Mouse (Mus musculus) right cerebral cortex, postnatal 10 days (tissue): ENCODE results near the gene Sox11.
A peak's percentile ranks its signal among the peaks of the same experiment; 100 is the strongest.

Source experiments
- DNase-seq, 2 experiments: peaks; one replicate each; pipeline ENCODE4 v3.0.0; 2021; ENCODE audit warnings: low spot score in 2 of 2

Gene Sox11

DNA sequence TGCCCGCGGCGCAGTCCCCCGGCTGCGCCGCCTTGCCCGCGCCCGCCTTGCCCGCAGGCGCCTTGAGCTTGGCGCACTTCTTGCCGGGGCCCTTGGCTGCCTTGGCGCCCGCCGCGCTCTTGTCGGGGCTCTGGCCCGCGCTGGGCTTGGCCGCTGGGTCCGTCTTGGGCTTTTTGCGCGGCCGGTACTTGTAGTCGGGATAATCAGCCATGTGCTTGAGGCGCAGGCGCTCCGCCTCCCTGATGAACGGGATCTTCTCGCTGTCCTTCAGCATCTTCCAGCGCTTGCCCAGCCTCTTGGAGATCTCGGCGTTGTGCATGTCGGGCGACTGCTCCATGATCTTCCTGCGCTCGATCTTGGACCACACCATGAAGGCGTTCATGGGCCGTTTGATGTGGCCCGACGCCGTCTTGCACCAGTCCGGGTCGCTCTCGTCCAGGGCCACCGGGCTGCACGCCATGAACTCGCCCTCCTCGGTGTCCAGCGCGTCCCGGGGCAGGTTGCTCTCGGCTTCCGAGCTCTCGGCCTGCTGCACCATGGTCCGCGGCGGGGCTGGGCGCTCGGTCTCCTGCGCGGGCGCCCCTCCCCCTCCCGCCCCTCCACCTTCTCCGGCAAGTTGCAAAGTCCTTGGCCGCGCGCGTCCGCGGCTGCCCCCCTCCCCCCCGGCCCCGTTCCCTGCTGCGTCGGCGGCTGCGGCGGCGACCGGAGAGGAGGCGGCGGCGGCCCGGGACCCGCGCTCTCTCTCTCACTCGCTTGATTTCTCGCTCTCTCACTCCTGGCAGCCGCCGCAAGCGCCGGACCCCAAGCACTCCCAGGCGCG is at the start of gene Sox11:
TSS of gene Sox11 (minus strand) at position 704 of the 820 bp plus-strand sequence.
- DNase-seq, result no peak

DNA sequence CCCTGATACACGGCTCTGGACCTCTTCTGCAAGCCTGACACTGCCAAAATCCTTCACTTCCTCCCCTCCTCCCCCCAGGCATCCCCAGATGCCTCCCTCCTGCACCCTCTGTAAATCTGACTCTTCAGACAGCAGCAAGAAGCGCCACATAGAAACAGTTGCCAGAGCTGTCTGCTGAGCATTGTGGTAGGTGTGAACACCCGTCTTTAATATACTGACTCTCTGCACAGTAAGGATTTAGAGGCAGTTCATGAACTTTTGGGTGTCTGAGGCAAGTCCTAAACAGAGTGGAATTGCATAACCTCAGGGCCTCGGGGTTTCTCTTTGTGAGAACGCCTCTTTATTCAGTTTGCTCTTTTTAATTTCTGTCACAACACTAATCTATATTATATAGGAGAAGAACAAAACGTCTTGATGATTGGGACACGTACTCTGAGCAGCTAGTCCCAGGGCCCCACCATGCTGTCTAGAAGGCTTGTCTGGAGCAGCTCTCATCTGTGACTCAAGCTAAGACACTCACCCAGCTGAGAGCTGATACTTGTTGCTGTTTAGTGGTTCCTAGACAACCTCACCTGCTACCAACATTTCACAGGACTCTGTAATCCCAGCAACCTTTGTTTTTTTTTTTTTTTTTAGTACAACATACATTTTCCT is 49.4 kb upstream of the Sox11 start:
- DNase-seq, result no peak

DNA sequence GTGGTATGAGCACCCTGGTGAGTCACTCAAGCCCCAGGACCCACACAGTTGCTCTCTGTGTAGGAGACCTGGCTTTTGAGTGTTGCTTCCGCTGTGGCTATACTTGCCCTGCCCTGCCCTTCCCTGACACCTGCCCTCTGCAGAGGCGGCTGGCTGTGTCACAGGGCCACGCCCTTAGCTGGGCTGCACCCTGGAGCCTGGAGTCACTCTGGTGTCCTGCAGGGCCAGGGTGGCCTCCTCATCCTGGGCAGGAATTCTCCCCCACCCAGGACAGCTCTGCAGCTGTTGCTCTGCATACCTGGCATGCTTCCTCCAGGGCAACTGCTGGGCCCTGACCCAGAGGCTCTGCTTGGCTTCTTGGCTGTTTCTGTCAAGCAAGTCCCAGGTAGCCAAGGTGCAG is 48.1 kb upstream of the Sox11 start:
- no peak for DNase-seq

DNA sequence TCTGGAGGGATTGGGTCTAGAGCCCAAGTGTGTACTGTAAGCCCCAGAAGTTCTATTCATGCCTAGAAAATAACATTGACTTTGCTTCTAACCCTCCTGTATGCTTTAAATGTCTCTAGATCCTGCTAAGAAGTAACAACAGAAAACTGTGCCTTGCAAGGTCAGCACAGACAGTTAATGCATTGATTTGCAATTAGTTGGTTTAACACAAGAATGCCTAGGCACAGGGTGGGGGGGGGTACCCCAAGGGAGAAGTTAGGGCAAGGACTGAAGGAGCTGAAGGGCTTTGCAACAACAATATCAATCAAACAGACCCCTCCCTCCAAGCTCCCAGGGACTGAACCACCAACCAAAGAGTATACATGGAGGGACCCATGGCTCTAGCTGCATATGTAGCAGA is 47.1 kb upstream of the Sox11 start:
- no peak for DNase-seq

DNA sequence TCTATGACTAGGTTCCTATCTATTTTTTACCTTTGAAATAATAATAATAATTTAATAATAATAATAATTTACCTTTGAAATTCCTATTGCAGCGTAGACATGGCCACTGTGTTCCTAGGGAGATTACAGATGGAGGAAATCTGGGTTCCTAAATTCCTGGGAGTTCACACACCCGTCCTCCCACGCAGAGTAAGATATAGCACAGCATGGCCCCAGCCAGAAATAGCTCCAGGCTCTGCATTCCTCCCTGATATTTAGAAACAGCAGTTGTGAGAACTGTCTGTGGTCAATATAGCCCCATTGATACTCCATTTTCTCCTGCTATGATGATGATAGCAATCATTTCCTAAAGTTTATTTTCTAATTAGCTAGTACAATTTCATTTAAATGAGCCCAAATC is 30.1 kb upstream of the Sox11 start:
- DNase-seq, result no peak

DNA sequence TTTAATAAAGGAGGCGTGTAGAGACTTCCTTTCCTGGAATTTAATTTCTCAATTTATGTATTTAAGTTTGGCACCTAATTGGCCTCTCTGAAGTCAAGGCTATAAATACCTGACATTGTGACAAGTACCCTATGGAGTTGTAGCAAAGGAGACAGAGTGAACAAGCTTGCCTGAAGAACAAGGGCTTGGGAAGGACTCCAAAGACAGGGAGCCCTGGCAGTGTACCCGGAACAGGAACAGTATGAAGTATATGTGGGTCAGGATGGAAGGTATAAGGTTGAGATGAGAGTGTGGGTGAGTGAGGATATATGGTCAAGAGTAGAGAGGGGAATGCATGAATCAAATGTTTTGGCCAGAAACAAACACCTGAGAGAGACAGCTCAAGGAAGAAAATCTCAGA is 28.4 kb upstream of the Sox11 start:
- DNase-seq, result no peak

DNA sequence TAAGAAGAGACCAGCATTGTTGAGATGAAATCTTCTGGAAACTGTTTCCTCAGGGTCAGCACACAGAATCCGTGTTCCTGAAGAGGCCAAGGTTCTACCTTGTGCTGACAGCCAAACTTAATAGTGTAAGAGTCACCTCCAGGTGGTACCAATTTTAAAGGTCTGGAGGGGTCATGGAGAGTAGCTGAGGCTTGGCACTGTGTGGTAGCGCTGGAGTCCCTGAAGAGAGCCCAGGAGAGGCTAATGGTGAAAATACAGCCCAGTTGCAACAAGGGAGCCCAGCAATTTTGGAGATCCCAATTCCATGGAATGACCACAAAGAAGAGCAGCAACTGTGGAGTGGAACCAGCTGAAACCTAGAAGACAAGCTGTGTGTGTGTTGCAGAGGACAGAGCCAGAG is 25.1 kb upstream of the Sox11 start:
- DNase-seq, result no peak

DNA sequence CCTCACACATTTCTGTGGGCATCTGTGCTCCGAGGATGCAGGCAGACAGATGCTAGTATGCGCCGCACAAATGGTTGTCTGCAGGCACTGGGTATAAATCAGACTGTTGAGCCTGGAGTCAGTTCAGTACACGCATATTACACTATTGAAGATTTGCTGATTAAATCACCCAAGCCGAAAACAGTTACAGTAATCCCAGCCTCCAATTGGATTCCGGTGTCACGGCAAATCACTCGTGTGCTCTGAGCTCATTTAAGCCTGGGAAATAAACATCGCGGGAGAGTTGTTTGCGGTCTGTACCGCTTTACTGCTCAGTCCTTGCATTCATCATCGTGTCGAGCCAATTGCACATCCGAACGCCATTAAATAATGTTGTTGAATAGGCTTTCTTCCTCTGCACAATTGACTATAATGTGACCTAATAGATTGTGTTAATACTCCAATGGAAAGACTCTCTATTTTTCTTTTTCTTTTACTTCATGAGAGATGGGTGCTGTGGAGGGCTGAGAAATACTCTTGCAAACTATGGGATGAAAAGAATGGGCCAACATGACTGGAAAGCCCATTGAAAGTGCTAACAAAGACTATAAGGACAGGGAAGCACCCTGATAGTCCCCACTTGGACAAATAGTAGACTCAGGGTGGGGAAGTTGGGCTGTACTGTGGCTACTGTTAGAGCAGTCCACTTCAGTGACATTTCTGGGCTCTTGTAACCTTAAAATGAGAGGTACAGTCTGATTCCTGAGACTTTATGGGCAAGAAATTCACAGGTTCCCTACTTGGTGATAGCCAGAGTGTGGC is 21.7 kb upstream of the Sox11 start:
- DNase-seq, result peak; percentile 30 to 50

DNA sequence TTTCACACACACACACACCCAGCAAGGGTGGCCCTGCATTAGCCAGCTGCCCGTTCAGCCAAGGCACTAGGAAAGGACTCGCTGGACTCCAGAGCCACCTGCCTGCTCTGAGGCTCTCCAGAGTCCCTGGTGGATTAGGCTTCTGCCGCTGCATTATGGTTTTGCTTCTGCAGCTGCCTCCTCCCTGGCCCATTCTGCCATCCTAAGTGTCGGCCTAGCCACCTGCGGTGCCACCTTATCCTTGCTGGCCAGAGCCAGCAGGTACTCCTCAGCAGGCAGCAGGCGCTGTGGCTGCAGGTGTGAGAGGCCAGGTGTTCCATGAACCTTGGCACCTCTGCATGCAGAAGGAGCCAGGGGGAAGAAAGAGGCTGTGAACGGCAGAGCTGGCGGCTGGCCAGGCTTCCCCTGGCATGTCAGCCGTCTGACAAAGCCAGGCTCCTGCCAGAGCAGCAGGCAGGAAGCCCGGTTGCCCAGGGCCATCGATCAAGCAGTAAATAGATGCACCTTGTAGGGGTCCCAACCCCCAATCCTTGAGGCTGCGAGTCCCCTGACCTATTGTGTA is 14.8 kb upstream of the Sox11 start:
- peak; percentile 41 to 49 for DNase-seq

DNA sequence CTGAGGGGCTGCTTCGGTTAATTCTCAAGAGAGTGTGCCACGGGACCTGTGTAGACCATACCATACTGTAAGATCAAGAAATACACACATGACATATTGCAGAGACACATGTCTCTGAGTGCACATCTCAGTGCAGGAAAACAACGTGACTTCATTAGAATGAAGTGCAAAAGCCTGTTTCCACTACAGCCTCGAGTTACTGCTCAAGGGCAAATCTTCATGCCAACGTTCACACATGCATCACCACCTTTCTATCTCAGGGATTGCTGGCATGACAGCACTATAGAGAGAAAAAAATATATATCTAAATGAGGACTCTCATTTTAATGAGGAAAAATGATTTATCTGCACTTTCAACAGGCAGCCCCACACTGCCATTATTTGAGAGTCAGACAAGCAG is 14.2 kb upstream of the Sox11 start:
- no peak for DNase-seq

DNA sequence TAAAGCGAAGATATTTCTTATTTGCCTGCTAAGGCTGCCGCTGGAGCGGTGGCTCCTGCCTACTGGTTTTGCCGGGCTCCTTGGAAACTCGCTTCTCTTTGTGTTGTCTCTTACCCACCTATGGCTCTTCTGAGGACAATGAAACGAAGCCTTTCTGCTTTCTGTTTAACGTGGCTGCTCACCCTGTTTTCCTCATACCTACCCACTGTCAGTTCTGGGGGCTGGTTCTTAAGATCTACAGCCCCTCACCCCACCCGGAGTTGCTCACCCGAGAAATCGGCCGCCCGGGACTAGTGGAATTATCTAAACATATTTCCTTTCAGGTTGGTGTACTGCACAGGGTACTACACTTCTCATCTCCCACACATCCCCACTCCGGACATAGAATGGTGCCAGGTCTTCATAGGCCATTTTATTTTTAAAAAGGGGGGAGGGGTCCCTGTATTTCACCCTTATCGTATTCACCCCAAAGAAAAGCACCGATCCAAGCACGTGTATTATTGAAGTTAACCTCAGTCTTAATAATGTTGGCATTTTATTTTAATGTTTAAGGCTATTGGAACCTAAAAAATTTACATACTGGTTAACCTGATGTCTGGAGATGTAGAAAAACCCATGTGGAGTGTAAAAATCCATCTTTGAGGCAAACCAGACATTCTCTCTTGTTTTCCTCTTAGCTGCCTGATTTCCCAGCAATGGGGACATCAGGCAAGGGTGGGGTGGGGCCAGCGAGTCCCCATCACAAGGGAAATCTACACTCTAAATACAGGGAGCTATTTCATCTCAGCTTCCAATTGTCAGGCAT is 1.4 kb upstream of the Sox11 start:
- peak in 1 of 2 experiments; percentile 40 for DNase-seq

DNA sequence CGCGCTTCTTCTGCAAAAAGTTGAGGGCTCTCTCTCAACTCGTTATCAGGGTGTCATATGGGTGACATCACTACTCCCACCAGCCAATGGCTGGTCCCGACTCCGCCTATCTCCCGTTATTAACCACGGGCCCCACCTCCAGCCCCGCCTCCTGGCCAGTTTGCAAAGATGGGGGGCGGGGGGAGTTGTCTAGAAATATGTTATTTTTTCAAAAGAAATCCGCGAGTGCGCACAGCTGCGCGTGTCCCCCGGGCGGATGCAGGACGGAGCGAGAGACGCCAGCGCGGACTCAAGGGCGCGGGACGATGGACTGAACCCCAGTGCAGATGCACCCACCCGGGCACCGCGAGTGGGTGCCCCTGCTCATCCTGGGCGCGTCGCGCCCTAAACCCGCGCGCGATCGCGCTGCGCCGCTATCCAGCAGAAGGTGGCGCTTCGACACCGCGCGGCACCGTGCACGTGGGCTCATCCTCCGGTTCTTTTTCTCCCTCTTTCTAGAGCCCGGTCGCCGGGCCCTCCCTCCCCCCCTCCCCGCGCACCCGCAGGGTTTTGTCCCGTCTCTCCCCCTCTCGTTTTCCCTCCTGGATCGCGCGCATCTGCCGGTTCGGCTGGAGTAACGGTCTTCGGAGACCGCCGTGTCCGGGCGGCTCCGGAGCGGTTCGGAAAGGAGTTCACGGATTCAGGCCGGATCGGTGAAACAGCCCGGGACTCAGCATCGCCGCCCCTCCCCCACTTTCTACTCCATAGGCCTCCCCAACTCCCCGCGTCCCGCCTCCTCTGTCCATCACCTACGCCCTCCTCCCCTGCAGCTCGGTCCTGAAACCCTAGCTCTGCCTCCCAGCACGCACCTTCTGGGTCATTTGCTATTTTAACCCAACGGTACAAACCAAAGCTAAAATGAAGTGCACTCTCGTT is 574 bp upstream of the Sox11 start:
- DNase-seq, result peak; percentile 97 to 98

DNA sequence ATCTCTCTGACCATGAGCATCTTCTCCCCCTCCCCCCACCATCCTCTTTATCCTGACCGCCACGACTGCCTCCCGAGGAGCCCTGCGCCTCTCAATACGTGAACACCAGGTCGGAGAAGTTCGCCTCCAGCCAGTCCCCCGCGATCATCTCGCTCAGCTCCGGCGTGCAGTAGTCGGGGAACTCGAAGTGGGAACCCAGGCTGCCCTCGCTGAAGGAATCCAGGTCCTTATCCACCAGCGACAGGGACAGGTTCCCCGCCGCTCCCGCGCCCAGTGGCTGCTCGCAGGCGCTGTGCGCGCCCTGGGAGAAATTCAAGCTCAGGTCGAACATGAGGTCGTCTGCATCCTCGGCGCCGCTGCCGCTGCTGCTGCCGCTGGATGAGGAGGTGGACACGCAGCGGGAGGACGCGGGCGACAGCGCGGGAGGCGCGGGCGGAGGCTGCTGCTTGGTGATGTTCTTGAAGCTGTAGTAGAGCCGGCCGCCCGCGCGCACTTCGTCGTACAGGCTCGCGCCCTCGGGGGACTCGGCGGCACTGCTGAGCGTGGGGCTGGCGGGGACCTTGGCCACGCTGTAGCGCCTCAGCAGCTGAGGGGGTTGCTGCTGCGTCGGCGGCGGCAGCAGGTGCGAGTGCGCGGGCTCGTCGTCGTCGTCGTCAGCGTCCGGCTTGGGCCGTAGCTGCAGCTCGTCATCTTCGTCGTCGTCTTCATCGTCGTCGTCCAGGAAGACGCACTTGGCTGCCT is 1.1 kb downstream of the Sox11 start:
- DNase-seq, result peak; percentile 76 to 81

DNA sequence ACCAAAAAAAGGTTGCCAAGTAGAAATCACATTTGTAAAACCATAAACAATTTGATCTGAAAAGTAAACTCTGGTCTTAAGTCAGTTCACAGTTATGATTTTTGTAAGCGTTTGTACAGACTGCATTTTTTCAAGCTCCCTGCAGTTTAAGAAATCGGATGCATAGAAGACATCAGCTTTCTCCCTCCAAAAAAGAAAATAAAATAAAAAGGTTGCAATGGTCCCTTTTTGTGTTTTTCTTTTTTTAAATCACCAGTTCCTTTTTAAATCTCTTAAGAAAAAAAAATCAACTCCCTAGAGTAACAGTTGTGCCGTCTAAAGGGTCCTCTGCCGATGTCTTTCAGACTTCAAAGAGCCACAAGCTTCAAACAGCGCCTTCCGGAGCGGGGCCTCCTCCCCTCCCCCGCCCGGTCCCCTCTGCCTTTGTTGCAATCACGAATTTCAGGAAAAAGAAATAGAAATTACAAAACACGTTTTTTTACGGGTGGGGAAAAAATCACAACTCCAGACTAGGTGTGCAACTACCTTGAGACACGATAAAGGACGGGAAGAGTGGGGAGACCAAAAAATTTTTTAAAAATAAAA is 1.8 kb downstream of the Sox11 start:
- DNase-seq, result peak in 1 of 2 experiments; percentile 40

DNA sequence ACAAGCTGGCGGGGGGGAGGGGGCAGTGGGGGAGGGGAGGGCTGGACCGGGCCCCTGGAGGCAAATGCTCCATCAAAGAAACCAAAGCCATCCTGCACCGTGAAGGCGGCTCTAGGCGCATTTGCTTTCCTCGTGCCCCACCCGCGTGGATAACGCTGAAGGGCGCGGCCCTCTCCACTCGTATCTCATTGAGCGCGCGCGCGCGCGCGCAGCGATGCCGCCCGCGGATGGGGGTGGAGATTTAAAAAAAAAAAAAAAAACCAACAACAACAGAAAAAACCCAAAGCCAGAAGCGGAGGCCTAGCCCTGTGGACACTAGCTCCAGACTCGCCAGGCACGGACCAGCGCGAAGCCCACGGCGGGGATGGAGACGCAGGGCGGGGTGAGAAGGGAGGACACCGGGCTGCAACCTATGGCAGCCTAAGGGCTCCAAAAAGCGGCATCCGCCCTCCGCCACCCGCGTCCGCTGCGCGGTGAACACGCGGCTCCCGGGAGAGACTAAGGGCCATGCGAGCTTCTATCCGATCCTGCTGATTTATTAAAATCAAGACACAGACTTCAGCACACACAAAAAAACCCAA is 3.1 kb downstream of the Sox11 start:
- DNase-seq, result peak; percentile 83 to 85

DNA sequence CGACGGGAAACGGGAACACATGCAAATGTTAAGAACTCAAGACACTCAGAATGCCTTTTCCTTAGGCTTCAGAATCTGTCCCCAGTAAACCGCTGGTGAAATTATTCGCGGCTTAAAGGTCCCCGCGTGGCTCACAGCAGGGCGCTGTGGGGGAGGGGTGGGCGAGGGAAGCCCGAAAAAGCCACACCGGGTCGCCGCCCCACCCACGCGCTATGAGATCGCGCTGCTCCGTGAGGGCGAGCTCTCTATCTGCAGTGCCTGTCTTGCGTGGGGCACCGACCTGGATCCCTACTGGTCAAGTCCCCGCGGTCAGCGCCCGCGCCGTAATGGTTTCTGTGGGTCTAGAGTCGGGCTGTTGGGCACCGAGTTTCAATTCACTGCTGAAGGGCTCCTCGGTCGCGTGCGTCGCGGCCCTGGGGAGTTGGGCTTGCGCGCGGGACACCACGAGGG is 3.6 kb downstream of the Sox11 start:
- DNase-seq, result peak; percentile 74 to 76

DNA sequence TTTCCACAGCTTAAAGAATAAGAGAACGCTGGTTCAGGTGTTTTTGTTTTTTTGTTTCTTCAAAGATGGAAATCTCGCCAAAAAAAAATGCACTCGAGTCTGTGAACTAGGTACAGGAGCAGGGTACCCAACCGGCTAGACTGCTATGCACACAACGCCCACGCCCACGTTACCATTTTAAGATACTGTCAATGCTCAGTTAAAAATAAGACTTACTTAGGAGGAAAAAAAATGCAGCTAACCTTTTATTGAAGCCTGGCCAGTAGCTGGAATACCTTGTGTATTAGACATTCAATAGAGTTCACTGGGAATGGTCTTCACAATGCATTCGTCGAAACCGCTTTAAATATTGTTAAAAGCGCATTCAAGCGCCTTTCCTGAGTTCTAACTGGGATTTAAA is 4.3 kb downstream of the Sox11 start:
- peak; percentile 61 to 73 for DNase-seq

DNA sequence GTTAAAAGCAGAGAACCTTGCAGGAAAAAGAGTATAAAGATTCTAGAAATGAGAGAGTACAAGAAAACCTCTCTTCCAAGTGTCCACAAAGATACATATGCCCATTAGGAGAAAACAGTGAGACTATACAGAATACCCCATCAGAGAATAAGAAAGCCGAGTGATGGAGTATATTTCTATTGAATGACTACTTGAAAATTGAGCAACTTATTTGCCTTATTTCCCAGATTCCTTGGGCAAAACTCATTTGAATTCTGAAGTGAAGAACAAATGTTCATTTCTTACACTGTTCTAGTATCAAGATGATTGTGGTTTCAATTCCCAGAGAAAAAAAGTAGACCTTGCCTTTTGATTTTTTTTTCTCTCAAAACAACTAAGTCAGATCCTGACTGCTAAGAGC is 4.9 kb downstream of the Sox11 start:
- DNase-seq, result no peak

DNA sequence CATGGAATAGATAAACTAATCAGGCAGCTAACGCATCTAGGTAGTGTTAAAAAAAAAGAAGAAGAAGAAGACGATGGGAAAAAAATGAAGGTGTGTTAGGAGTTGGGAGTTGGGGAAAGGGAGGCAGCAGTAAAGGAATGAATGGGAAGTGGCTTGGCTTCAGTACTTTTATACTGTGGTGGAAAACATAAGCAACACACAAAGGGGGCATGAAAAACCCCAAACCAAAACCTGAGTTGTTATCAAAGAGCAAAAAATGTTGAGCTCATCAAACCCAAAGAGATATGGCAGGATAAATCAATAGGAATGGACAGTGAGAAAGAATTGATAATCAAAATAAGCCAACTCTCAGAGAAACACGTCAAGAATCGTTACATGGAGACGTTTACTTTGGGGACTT is 5.6 kb downstream of the Sox11 start:
- DNase-seq, result no peak
